Mouse (Mus musculus): ENCODE measurements at regions not wholly inside any gene's neighbourhood (a gene's known extent, or its start where the extent isn't known, plus 50 kb on each side); places are given as distances from the start of the nearest gene placed in this dataset.

DNA sequence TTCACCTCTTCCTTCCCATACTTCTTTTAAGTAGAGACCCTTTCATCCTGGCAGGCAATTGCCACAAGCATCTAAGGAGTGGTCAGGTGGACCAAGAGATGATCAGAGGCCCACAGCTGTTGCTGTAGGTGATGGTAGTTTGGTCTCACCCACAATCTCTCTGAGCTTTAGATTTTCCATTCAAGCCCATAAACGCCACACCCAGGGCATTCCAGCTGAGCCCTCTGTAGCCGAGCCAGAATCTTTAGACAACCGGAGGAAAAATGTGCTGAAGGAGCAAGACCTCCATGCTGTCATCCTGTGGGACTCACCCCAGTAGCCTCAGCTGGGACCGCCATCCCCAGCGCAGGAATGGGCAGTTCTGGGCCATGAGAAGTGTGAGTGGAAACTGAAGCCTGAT, 93.7 kb upstream of the Dlx2 start:
- DNase-seq (ENCODE audit: low spot score), result no peak

DNA sequence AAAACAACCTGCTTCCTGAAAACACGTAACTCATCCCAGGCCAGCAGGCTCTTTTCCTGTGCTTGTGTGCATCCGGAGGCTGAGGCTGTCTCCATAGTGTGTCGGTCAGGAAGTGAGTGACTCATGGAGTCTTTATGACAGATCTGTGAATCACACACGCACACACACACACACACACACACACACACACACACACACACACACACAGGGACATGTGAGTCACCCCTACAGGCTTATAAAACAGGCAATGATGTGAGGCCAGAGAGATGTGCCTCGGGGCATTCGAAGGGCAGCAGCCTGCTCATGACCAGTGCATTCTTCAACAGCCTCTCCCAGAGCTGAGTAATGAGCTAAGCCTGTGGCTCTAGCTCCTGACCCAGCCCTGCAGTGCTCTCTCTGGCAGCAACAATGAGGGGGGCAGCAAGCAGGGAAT, 97.5 kb upstream of the Dlx2 start:
- DNase-seq (ENCODE audit: low spot score), result no peak

DNA sequence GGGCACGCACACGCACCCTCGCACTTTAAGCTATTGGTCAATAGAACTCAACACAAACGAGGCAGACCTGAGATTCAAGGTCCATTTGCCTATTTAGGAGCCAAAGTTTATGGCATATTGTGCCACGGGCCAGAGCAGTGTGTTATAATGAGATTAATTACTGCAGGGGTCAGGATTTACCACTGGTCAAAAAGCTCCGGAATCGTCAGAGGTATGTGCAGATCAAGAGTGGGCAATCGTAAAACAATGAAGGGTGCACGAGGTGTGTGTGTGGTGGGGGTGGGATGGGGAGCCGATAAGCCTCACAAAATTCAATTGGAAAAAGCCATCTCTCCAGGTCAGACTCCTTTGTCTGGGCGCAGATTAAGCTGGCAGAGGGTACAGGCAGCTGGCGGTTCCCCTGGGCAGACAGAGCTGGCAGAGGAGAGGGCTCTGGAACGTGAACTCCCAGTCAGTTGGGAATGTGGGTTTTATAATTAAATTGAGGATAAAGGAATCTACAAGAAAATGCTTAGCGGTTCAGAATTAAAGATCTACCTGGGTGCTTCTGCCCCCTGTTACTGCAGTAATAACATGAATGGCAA, 97.4 kb upstream of the Itga6 start:
- DNase-seq (ENCODE audit: low spot score), result no peak

GRCm38 (mm10) chr2:71651662-71652061, 93.8 kb upstream of the Itga6 start:
- DNase-seq (ENCODE audit: low spot score), result no peak

DNA sequence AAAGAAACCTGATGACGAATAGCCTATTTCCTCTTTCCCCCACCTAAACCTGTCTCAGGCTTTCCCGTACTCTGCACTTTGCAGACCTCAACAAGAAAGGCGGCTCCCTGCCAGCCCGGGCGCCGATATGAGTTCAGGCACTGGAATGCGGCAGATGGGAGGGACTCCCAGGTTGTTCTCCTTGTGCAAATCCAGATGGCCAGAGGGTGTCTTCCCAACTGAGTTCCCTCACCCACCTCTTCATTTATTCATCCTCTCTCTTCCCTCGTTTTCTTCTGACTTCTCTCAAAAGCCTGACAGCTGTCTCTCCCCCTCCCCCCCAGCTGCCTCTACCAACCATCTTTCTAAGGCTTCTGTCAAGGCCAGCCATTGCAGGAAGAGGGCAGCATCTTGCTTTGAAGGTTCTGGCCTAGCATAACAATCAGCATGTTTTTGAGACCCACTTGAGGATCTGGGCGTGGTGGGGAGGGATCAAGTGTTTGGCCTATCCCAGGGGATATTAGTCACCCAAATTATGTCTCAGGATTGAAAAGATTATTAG, 93.1 kb upstream of the Itga6 start:
- DNase-seq (ENCODE audit: low spot score), result no peak

DNA sequence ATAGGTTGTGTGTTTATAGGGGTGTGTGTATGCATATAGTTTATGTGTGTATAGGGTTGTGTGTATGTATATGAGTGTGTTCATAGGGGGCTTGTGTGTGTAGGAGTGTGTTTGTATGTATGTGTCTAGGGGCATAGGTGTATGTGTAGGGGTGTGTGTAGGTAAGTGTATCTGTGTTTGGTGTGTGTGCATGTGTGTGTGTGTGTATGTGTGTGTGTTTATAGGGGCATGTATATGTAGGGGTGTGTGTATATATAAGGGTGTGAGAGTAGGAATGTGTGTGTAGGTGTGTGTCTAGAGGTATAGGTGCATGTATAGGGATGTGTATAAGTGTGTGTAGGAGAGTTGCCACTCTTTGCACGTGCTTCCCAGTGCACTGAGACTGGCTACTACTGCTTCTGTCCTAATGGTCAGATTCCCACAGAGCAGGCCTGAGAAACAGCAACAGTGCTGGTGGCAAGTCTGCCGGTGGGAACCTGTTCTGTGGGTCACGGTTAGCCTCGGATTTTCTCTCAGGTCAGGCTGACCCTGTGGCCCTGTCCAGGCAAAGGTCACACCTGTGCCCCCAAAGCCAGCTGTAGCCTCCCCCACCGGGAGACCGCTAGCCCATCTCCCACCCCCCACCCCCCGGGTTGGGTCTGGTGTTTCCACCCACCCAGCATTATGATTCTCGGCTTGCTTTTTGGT, 90.5 kb upstream of the Itga6 start:
- DNase-seq (ENCODE audit: low spot score), result no peak

GRCm38 (mm10) chr2:71655504-71656390, 89.7 kb upstream of the Itga6 start:
- DNase-seq (ENCODE audit: low spot score), result peak; percentile 35

- DNase-seq (ENCODE audit: low spot score), result no peak
Measured at GRCm38 (mm10) chr2:71656611-71657244, 88.7 kb upstream of the Itga6 start.

GRCm38 (mm10) chr2:71661438-71661837, 84.0 kb upstream of the Itga6 start:
- DNase-seq (ENCODE audit: low spot score), result no peak

DNA sequence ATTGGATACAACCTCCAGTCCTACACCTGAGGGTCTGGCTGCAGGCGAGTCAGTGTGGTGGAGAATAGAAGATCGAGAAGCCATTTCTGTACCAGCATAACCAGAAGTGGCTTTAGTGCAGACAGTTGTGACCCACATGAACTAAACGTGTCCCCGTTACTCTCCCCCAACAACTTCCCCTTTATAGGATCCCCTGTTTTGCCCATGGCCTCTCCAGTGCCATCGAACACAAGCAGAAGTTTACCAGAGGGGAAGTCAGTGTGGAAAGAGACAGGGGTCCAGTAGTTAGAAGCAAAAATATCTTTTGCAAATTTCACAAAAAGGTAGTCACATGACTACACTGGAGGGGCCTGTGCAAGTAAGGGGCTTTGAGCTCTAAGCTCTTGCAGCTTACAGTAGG, 83.4 kb upstream of the Itga6 start:
- DNase-seq (ENCODE audit: low spot score), result no peak

DNA sequence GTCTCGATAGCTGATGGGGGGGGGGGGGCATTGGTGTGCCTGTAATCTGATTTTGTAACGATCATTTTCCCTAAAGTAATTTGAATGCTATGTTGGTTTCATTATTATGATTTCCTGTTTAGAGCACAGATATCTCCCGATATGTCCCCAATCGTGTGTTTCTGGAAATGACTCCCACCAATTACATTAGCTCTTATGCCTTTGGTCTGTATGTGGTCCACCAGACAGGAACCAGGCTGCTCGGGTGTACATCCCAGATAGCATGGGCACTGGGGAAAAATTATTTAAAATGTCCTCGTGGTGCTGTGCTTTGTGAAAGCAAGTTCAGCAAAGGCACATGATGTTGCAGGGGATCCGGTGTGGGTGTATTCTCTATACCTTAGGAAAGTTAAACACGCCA, 82.0 kb upstream of the Itga6 start:
- no peak for DNase-seq (ENCODE audit: low spot score)

GRCm38 (mm10) chr2:71666927-71667326, 78.5 kb upstream of the Itga6 start:
- DNase-seq (ENCODE audit: low spot score), result no peak

GRCm38 (mm10) chr2:71667746-71668145, 77.7 kb upstream of the Itga6 start:
- DNase-seq (ENCODE audit: low spot score), result no peak

- no peak for DNase-seq (ENCODE audit: low spot score)
Measured at GRCm38 (mm10) chr2:71670228-71670790, 75.1 kb upstream of the Itga6 start.

GRCm38 (mm10) chr2:71670882-71671281, 74.5 kb upstream of the Itga6 start:
- DNase-seq (ENCODE audit: low spot score), result no peak

DNA sequence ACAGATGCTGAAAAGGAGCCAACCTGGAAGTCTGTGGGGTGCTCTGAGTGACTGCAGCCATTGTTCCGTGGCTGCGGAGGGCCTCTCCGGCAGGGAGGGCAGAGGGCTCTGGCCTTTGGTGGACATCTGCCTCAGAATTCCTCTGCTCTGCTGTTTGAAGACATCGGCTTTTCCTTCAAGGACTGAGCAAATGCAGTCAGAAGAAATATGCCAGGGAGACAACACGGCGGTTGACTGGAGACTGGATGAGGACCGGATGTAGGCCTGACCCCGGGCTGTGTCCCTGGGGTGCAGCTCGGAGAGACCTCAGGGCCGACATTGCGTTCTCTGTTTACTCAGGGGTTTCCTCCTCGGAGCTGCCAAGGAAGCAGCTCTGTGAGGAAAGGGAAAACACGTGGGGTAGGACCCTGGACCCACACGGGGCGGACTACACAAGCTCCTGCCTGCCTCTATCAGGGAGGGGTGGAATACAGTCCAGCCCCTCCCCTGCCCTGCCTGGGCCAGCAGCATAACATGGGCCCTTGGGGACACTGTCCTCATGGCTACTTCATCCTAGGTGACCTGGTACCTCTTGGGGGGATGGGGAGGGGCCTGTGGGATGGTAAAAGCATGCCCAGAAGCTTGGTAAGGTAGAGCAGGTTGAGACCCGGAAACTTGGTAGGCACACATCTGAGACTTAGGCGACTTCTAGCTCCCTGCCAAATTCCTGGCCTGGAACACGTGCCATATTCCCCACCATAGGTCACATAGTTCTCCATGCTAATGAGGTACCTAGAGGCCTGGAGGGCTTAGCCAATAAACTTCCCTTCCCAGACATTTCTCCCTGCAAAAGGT, 72.1 kb upstream of the Itga6 start:
- DNase-seq (ENCODE audit: low spot score), result no peak

- DNase-seq (ENCODE audit: low spot score), result no peak
Measured at GRCm38 (mm10) chr2:71680746-71681145, 64.7 kb upstream of the Itga6 start.

- DNase-seq (ENCODE audit: low spot score), result no peak
Measured at GRCm38 (mm10) chr2:71681148-71681547, 64.3 kb upstream of the Itga6 start.

- DNase-seq (ENCODE audit: low spot score), result no peak
Measured at GRCm38 (mm10) chr2:71683375-71683774, 62.0 kb upstream of the Itga6 start.

DNA sequence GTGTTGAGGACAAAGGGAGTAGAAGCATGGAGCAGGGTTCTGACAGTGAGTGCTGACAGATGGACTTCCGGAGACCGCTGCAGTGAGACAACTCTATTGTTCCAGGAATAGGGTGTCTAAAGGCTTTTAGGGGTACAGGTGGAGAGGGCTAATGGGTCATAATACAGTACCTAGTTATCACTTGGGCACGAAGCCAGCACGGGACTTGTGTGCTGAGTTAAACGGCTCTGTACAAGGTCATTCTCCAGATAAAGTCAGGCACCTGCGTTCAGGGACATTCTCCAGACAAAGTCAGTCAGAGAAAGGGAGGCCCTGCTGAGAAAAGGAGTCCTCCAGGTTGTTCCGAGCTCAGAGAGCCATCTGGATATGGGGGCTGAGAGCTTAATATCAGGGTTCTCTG, 60.2 kb upstream of the Itga6 start:
- peak; percentile 23 for DNase-seq (ENCODE audit: low spot score)

- no peak for DNase-seq (ENCODE audit: low spot score)
Measured at GRCm38 (mm10) chr2:71689041-71689440, 56.4 kb upstream of the Itga6 start.
